Mouse (Mus musculus) MEL-GATA-1-ER (cell line): ENCODE data around the gene Ly6g5b.

Experiments
- DNase-seq: peaks from one replicate; pipeline ENCODE4 v3.0.0-alpha.2; 2012; ENCODE audit warnings: low read depth; ENCODE audit errors: extremely low read depth

The Ly6g5b gene

GRCm38 (mm10) chr17:35080710-35081109 is 34.5 kb downstream of the Ly6g5b start:
- peak; percentile 56 for DNase-seq

GRCm38 (mm10) chr17:35080248-35080647 is 35.0 kb downstream of the Ly6g5b start:
- no peak for DNase-seq

- DNase-seq = peak; percentile 99
These were observed 35.5 kb downstream of the Ly6g5b start for GRCm38 (mm10) chr17:35079778-35080177.

- no peak for DNase-seq
These were observed 37.4 kb downstream of the Ly6g5b start, which contains the start of gene Ly6g6d for GRCm38 (mm10) chr17:35077786-35078233. TSS of gene Ly6g6d (minus strand) at chr17:35078065.

- no peak for DNase-seq
These were observed 37.9 kb downstream of the Ly6g5b start for GRCm38 (mm10) chr17:35077285-35077684.

GRCm38 (mm10) chr17:35076507-35077176 is 38.6 kb downstream of the Ly6g5b start, which contains the start of gene Ly6g6e:
TSS of gene Ly6g6e (plus strand) at chr17:35076902.
- no peak for DNase-seq

GRCm38 (mm10) chr17:35074097-35074496 is 41.1 kb downstream of the Ly6g5b start:
- DNase-seq = no peak

- no peak for DNase-seq
These were observed 43.8 kb downstream of the Ly6g5b start for GRCm38 (mm10) chr17:35071454-35071853.

GRCm38 (mm10) chr17:35070556-35071229 is 44.5 kb downstream of the Ly6g5b start:
- no peak for DNase-seq

GRCm38 (mm10) chr17:35068213-35068914 is 46.9 kb downstream of the Ly6g5b start:
- DNase-seq = no peak

- DNase-seq = no peak
These were observed 49.1 kb downstream of the Ly6g5b start, which contains the start of gene Mpig6b for GRCm38 (mm10) chr17:35066084-35066483. TSS of gene Mpig6b (minus strand) at chr17:35066184.

- DNase-seq = no peak
These were observed 50.0 kb downstream of the Ly6g5b start, which contains the start of gene Ly6g6c for GRCm38 (mm10) chr17:35064951-35065947. TSS of gene Ly6g6c (plus strand) at chr17:35065388.

GRCm38 (mm10) chr17:35064378-35064877 is 50.8 kb downstream of the Ly6g5b start:
- DNase-seq = no peak
